Mouse (Mus musculus) T-helper 2 cell (primary cell): Measurements from ENCODE around the gene Pcyt2.

Experiments
- in situ Hi-C: fragments of 300-600 bp; cut with MboI, MseI; formaldehyde crosslinking; loops from one replicate; pipeline ENCODE4 v1.15.1; 2025; ENCODE audit warnings: high pct_unique_total_duplicates

The Pcyt2 gene

GRCm38 (mm10) chr11:120568324-120568723 is 49.4 kb downstream of the Pcyt2 start:
- in situ Hi-C loops, result no loop called here

- in situ Hi-C loops, result no loop called here
Observed at GRCm38 (mm10) chr11:120565114-120565513, 52.6 kb downstream of the Pcyt2 start.

- in situ Hi-C loops, result loop anchor here (5.0 kb wide), 2 partner anchors 51 to 86 kb away; no protein-coding TSS in a partner anchor
Observed at GRCm38 (mm10) chr11:120562949-120563348, 54.8 kb downstream of the Pcyt2 start.

- in situ Hi-C loops, result loop anchor here (5.0 kb wide), 2 partner anchors 49 to 84 kb away; no protein-coding TSS in a partner anchor
Observed at GRCm38 (mm10) chr11:120560952-120561728, 56.6 kb downstream of the Pcyt2 start.
